Mouse (Mus musculus): ENCODE results near the gene Gm14085.
"Not testable (repeated sequence)": the region's sequence is repeated elsewhere in the genome, so short reads cannot be mapped to it uniquely, and the experiment has no call there.

The Gm14085 gene

GRCm38 (mm10) chr2:122484641-122485040 is at the start of gene Gm14085:
TSS of gene Gm14085 (plus strand) at chr2:122484941.
- DNase-seq, result no peak

- not testable (repeated sequence) for DNase-seq
Measured at GRCm38 (mm10) chr2:122438706-122439482, 45.8 kb upstream of the Gm14085 start.

DNA sequence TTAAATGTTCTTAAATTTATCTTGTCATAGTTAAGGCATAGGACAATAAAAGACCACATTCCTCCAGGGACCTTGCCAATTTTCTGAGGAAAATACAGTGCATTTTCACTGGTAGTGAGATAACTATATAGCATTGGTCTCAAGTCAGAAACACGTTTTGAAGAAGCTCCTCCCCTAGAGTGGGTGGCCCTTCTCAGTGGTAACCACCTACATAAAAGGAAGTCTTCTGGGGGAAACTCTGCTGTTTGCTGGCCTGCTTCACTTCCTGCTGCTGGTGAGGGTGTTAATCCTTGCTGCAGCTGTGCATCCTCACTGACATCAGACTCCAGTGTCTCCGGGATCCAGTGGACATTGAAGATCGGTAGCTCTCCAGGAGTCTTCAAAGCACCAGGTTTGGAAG is 44.2 kb upstream of the Gm14085 start:
- DNase-seq, result peak; percentile 58

GRCm38 (mm10) chr2:122441000-122441933 is 43.5 kb upstream of the Gm14085 start:
- DNase-seq, result no peak

GRCm38 (mm10) chr2:122450351-122450750 is 34.4 kb upstream of the Gm14085 start:
- DNase-seq, result no peak

DNA sequence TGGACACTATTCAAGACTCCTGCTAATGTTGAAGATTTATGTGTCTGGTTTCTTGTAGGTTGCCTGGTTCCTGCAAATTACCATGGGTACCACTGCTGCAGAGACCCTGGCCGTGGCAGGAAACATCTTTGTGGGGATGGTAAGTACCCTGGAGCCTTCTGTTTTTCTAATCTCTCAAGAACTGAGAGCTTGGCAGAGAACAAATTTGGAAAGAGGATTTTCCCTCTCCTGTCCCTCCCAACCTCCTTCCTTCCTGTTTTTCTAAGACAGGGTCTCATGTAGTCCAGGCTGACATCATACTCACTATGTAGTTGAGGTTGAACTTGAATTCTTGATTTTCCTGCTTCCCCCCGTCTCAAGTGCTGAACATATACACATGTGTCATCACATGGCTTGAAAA is 32.3 kb upstream of the Gm14085 start:
- DNase-seq, result no peak

DNA sequence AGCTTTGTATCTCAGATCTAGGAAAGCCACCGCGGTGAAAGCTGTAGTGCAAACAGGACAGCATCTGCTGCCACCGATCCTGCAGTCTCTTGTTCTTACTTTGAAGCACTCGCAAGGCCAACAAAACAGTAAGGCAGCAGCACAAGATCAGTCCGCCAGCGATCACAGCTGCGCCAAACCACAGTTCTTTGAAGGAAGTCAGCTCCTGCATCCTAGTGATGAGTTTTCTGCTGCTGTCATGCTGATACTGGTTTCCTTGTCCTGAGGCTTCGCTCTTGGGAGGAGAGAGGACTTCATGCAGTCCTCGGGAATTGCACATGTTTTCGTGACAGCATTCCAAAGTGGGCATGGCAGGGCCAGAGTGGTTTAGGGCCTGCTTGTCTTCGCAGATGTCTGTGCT is 17.8 kb upstream of the Gm14085 start:
- DNase-seq, result peak; percentile 73

DNA sequence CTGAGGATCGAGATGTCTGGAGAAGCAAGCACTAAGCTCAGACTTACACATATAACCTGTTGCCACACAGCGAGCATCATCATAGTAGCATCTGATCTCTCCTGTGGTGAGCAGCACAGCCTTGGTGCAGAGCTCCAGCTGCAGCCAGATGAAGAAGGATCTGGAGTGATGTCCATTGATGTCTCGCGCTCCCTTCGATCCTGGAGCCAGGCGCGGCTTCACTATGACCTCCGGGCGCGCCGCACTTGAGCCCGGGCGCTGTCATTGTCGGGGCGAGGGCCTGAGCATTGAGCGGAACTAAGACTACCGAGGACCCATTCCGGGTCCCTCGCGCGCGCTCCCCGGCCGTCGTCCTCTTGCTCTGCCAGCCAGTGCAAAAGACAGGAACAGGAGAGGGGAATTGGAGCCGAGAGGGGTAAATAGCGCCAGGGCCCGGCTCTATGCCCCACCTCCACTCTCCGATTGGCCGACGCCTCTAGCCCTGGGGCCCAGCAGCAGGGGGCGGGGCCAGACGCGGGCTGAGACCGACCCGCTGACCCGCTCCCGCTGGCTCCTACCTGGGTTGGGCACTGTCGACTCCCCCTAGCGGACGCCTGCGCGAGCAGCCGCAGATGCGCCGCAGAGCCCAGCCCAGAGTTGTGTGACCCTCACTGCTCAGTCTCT is 17.3 kb upstream of the Gm14085 start:
- DNase-seq, result peak; percentile 96

- DNase-seq, result no peak
Measured at GRCm38 (mm10) chr2:122469221-122469620, 15.5 kb upstream of the Gm14085 start.

DNA sequence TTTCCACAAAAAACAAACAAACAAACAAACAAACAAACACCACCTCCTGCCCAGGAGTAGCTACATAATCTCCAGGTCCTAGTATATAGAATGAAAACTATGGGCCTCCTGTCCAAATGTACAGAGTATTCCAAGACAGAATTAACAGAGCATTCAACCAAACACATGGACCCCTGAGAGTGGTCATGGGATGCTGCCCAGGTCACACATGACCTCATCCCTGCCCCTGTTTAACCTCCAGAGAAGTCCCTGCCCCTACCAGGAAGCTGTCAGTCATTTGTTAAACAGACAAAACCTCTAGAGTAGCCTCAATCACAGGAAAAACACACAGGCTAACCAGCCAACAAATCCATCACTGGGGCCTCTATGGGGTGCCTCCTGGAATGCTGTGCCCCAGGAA is 8.2 kb upstream of the Gm14085 start:
- no peak for DNase-seq

- DNase-seq, result not testable (repeated sequence)
Measured at GRCm38 (mm10) chr2:122483787-122484186, 954 bp upstream of the Gm14085 start.

- DNase-seq, result not testable (repeated sequence)
Measured at GRCm38 (mm10) chr2:122485654-122486053, 913 bp downstream of the Gm14085 start.

- not testable (repeated sequence) for DNase-seq
Measured at GRCm38 (mm10) chr2:122486122-122486521, 1.4 kb downstream of the Gm14085 start.

DNA sequence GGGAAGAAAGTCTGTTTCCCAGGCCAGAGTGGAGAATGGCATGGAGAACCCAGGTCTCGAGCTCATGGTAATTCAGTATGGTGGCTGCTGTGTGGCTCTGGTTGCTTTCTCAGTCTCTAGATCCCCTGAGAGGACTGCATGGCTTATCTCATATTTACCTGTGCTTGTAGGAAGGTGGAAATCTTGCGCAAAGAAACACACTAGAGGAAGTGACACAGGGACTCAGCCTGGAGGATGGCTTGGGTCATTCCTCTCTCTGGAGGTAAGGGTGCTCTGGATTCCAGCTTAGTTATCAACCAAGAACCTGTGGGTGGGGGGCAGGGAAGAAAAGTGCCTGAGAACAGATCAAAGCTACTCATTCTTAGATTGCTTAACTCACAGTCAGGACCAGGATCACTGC is 1.9 kb downstream of the Gm14085 start:
- DNase-seq, result no peak

DNA sequence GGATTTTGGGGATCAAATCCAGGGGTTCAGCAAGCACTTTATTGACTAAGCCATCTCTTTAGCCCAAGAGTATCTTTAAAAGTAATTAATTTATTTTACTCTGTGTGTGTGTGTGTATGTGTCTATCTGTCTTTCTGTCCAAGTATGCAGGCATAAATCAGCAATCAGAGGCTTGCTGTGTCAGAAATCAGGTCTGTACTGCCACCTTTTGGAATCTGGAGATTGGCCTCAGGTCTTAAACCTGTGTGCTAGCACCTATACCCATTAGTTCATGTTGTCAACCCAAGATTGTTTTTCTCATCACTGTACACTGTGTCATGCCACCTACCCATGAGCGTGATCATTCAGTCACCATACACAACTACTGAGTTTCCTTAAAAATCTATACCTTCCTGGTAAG is 45.0 kb downstream of the Gm14085 start:
- DNase-seq, result not testable (repeated sequence)

- DNase-seq, result no peak
Measured at GRCm38 (mm10) chr2:122531290-122531689, 46.5 kb downstream of the Gm14085 start.

- no peak for DNase-seq
Measured at GRCm38 (mm10) chr2:122531726-122532125, 47.0 kb downstream of the Gm14085 start.

- DNase-seq, result no peak
Measured at GRCm38 (mm10) chr2:122532136-122532801, 47.5 kb downstream of the Gm14085 start.

- DNase-seq, result no peak
Measured at GRCm38 (mm10) chr2:122532802-122533186, 48.1 kb downstream of the Gm14085 start.

GRCm38 (mm10) chr2:122533378-122533777 is 48.6 kb downstream of the Gm14085 start:
- DNase-seq, result no peak

DNA sequence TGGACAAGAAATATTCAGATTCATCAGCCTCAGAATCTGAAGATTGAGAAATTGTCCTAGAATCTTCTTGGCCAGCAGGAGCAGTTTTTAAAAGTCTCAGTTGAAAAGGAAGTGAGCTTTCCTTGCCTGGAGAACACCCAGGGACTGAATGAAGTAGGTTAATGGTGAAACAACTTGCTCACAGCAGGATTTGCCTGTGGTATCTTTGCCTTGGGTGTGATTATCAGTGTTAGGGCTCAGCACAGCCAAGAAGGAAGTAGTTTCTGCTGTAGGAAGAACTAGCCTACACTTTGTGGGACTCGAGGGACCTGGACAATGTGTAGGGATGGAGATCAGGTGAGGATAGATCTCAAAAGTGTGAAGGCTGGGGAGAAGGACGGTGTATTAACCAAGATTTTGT is 49.9 kb downstream of the Gm14085 start:
- no peak for DNase-seq

GRCm38 (mm10) chr2:122558317-122558716 is 73.6 kb downstream of the Gm14085 start:
- DNase-seq, result peak; percentile 79

GRCm38 (mm10) chr2:122561221-122561620 is 76.5 kb downstream of the Gm14085 start:
- no peak for DNase-seq
